Mouse (Mus musculus) midbrain, embryonic 15.5 days (tissue): ENCODE measurements around the gene Map3k3. TPM values are rescaled to one million over a fixed set of nuclear protein-coding genes. Genes with fewer than 3 reads are reported as not detected.

Experiments used
- polyA plus RNA-seq: library from polyadenylated mRNA; unstranded; fragments of >200 nt; fragmentation: Nextera tagmentation; extraction: Ambion mirVana; gene quantifications from 2 replicates; pipeline ENCODE4 v1.2.1, GENCODE M21; 2015

The Map3k3 gene
- polyA plus RNA-seq, 1 experiment from 2014 or later = 13.7 TPM

Other genes with a start within 250 kb of the Map3k3 start
- gene Cyb561, start 131.3 kb upstream of the Map3k3 start, polyA plus RNA-seq = 70.2 and 70.5 TPM in 2 replicates
- gene Ace, start 116.7 kb upstream of the Map3k3 start, polyA plus RNA-seq = 6.1 and 6.5 TPM in 2 replicates
- not detected in 2 replicates for gene Ace3, start 89.9 kb upstream of the Map3k3 start, polyA plus RNA-seq
- 1.7 and 2.0 TPM in 2 replicates for gene Kcnh6, start 76.5 kb upstream of the Map3k3 start, polyA plus RNA-seq
- gene Dcaf7, start 47.7 kb upstream of the Map3k3 start, polyA plus RNA-seq = 165 and 174 TPM in 2 replicates
- 7.1 and 7.7 TPM in 2 replicates for gene Taco1, start 18.6 kb upstream of the Map3k3 start, polyA plus RNA-seq
- 0.72 TPM in 1 of 2 replicates, not detected in the other for gene Gm10840, start 76.2 kb downstream of the Map3k3 start, polyA plus RNA-seq
- 167 and 179 TPM in 2 replicates for gene Limd2, start 76.2 kb downstream of the Map3k3 start, polyA plus RNA-seq
- gene Strada, start 117.6 kb downstream of the Map3k3 start, polyA plus RNA-seq = 28.1 and 29.1 TPM in 2 replicates
- 109 and 111 TPM in 2 replicates for gene Ccdc47, start 131.7 kb downstream of the Map3k3 start, polyA plus RNA-seq
- 89.1 and 93.6 TPM in 2 replicates for gene Ddx42, start 132.3 kb downstream of the Map3k3 start, polyA plus RNA-seq
- 33.0 and 34.1 TPM in 2 replicates for gene Ftsj3, start 171.5 kb downstream of the Map3k3 start, polyA plus RNA-seq
- gene Psmc5, start 171.5 kb downstream of the Map3k3 start, polyA plus RNA-seq = 297 and 300 TPM in 2 replicates
- gene Smarcd2, start 188.4 kb downstream of the Map3k3 start, polyA plus RNA-seq = 10.9 and 11.5 TPM in 2 replicates
- gene Tcam1, start 192.1 kb downstream of the Map3k3 start, polyA plus RNA-seq = 0.12 and 0.20 TPM in 2 replicates
- not detected in 2 replicates for gene Gh, start 217.3 kb downstream of the Map3k3 start, polyA plus RNA-seq
- 1.1 and 1.4 TPM in 2 replicates for gene Cd79b, start 230.1 kb downstream of the Map3k3 start, polyA plus RNA-seq